Mouse (Mus musculus) embryonic facial prominence, embryonic 15.5 days (tissue): Measurements from ENCODE around the gene Fam193a. TPM values are rescaled to one million over a fixed set of nuclear protein-coding genes. Genes with fewer than 3 reads are reported as not detected.

Source experiments
- ATAC-seq: fragments of 200-750 bp; cut with Nextera tagmentation; 2 replicates; pipeline ENCODE4 v1.8.0; 2017; ENCODE audit warnings: low read depth, moderate TSS enrichment; ENCODE audit not compliant: insufficient number of reproducible peaks, low FRiP score, low TSS enrichment
- H3K27ac ChIP-seq: fragments of 300-500 bp; sonication (generic); replicated peaks from 2 replicates; pipeline ENCODE4 v1.5.1; 2015; ENCODE audit warnings: mild to moderate bottlenecking, inconsistent platforms
- H3K27me3 ChIP-seq: fragments of 300-500 bp; sonication (generic); 2 replicates; pipeline ENCODE4 v1.6.1; 2015; ENCODE audit warnings: inconsistent platforms
- H3K36me3 ChIP-seq: fragments of 300-500 bp; sonication (generic); 2 replicates; pipeline ENCODE4 v1.6.1; 2015; ENCODE audit warnings: mild to moderate bottlenecking, inconsistent platforms
- H3K4me1 ChIP-seq: fragments of 300-500 bp; sonication (generic); 2 replicates; pipeline ENCODE4 v1.6.1; 2015; ENCODE audit warnings: inconsistent platforms
- H3K4me2 ChIP-seq: fragments of 300-500 bp; sonication (generic); replicated peaks from 2 replicates; pipeline ENCODE4 v1.6.1; 2015; ENCODE audit warnings: mild to moderate bottlenecking, inconsistent platforms
- H3K4me3 ChIP-seq: fragments of 300-500 bp; sonication (generic); replicated peaks from 2 replicates; pipeline ENCODE4 v1.5.1; 2015; ENCODE audit warnings: mild to moderate bottlenecking, inconsistent platforms
- H3K9ac ChIP-seq: fragments of 300-500 bp; sonication (generic); 2 replicates; pipeline ENCODE4 v1.6.1; 2015; ENCODE audit warnings: inconsistent platforms
- H3K9me3 ChIP-seq: fragments of 300-500 bp; sonication (generic); replicated peaks from 2 replicates; pipeline ENCODE4 v1.6.1; 2016; ENCODE audit warnings: inconsistent platforms
- WGBS: fragments of 180-500 bp; shearing (Covaris S2); methylation state at CpG from one replicate; pipeline ENCODE4 v1.1.7; 2015; 5-methylcytosine and 5-hydroxymethylcytosine counted together
- polyA plus RNA-seq: library from polyadenylated mRNA; unstranded; fragments of >200 nt; fragmentation: Nextera tagmentation; extraction: Ambion mirVana; gene quantifications from 2 replicates; pipeline ENCODE4 v1.2.1, GENCODE M21; 2015

The Fam193a gene
- polyA plus RNA-seq, 1 experiment from 2014 or later = 13.5 TPM

DNA sequence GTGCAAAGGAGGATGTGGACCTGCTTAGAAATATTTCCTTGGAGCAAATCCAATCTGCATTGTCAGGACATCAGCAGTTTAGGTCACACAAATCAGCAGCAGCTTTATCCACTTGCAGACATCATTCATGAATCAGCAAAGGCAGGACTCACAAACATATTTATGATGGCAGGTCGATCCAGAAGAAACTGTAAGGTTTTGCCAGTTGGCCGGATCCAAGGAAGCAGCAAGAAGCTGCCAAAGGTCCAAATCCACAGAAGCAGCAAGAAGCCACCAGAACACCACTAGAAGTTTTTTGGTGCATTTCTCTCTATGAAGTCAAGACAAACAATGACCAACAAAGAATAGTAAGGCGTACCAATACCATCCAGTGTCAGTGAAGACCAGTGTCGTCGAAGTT, 15.9 kb downstream of the Fam193a start:
- 96% methylated on average over 5 of the region's 5 CpGs for WGBS
- Histone ChIP-seq H3K9ac (no peak overlapping the region), H3K27ac (no peak overlapping the region), H3K36me3 (peaks cover 14% of the 10 kb centered on the region; the same call in 1 of the 2 replicates), H3K9me3 (no peaks in the 10 kb centered on the region), H3K4me2 (no peak overlapping the region), H3K4me3 (no peak overlapping the region), H3K27me3 (no peaks in the 10 kb centered on the region), H3K4me1 (no peaks in the 10 kb centered on the region)
- ATAC-seq = no peak

DNA sequence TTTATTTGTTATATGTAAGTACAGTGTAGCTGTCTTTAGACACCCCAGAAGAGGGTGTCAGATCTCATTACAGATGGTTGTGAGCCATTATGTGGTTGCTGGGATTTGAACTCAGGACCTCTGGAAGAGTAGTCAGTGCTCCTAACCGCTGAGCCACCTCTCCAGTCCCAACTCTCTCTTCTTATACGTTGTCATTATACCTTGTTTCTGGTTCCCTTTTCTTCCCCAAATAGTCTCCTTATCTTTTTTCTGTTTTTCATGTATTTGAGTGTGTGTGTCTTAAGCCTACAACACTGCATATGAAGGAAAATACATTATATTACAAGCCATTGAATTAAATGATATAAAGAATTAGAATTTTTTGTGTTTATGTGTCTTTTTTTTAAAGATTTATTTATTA, 17.0 kb downstream of the Fam193a start:
- no peak overlapping the region for H3K27ac ChIP-seq
- H3K27me3 ChIP-seq = no peaks in the 10 kb centered on the region
- WGBS = 88% methylated on average over 2 of the region's 2 CpGs
- no peak overlapping the region for H3K9ac ChIP-seq
- no peak overlapping the region for H3K4me3 ChIP-seq
- H3K9me3 ChIP-seq = no peaks in the 10 kb centered on the region
- H3K36me3 ChIP-seq = peaks cover 14% of the 10 kb centered on the region; the same call in 1 of the 2 replicates
- ATAC-seq = no peak
- no peak overlapping the region for H3K4me2 ChIP-seq
- H3K4me1 ChIP-seq = no peaks in the 10 kb centered on the region

DNA sequence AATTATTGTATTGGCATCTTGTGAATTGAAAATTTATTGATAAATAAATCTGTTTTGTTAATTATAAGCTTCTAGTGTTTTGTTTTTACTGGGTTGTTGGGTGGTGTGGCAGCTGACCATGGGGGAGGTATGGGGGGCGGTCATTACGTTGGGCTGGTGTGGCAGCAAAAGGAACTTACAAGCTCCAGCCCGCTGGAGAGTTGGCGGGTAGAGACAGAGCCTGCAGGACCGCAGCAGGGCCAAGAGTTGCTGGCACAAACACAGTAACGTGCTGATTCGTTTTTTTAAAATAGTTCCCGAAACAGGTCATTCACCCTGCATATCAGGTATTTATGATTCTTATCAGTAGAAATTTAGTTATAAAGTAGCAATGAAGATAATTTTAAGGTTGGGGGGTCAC, 23.5 kb downstream of the Fam193a start:
- WGBS = 91% methylated on average over 8 of the region's 8 CpGs
- Histone ChIP-seq H3K9ac (no peak overlapping the region), H3K4me2 (no peak overlapping the region), H3K4me1 (no peaks in the 10 kb centered on the region), H3K36me3 (no peaks in the 10 kb centered on the region), H3K4me3 (no peak overlapping the region), H3K27ac (no peak overlapping the region), H3K27me3 (no peaks in the 10 kb centered on the region), H3K9me3 (no peaks in the 10 kb centered on the region)
- no peak for ATAC-seq

DNA sequence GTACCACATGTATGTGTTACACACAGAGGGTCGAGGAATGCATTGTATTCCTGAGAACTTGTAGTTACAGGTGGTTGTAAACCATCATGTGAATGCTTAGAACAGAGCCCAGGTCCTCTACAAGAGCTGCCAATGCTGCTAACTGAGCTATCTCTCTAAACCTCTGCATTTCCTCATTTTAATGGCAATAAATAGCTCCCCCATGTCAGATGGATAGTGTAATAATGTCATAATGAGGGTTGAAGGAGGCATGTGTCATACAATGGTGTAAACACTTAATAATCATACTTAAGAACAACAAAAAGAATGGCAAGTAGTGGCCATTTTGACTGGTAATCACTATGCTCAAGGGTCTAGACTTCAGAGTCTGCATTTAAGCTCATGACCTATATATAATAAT, 25.6 kb downstream of the Fam193a start:
- 88% methylated on average over 1 of the region's 1 CpGs for WGBS
- Histone ChIP-seq H3K9ac (no peak overlapping the region), H3K36me3 (no peaks in the 10 kb centered on the region), H3K9me3 (no peaks in the 10 kb centered on the region), H3K4me1 (no peaks in the 10 kb centered on the region), H3K4me2 (no peak overlapping the region), H3K27me3 (no peaks in the 10 kb centered on the region), H3K27ac (no peak overlapping the region), H3K4me3 (no peak overlapping the region)
- no peak for ATAC-seq

DNA sequence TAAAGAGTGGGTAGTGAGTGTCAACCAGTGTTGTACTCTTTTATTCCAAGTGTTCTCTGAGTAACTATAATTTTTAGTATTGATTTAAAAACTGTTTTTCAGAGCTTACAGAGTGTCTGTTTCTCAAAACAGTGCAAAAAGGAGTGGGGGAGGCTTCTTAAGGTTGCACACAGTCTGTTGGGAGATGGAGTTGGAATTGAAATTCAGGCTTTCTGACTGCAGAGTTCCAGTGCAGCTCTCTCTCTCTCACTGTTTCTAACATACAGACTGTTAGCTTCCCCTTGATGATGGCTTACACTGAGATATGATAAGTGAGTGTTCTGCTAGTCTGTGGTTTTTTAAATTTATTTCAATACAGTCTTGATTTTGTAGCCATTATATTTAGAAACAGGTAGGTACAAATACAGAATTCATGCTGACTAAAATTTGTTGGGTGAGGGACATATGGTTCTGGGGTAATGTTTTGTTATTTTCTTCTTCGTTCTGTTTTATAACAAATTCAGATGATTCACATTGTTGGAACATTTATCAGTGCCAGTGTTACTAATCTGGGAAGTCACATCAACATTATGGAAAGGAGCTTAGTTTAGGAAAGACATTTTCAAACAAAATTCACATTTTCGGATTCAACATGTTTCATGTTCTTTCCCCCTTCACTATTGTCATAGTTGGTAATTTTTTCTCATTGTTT, 26.3 kb downstream of the Fam193a start:
- no peaks in the 10 kb centered on the region for H3K27me3 ChIP-seq
- no peak overlapping the region for H3K4me2 ChIP-seq
- no peaks in the 10 kb centered on the region for H3K4me1 ChIP-seq
- no peaks in the 10 kb centered on the region for H3K36me3 ChIP-seq
- no peak overlapping the region for H3K9ac ChIP-seq
- ATAC-seq = no peak
- 74% methylated on average over 2 of the region's 2 CpGs for WGBS
- H3K9me3 ChIP-seq = no peaks in the 10 kb centered on the region
- H3K4me3 ChIP-seq = no peak overlapping the region
- no peak overlapping the region for H3K27ac ChIP-seq

DNA sequence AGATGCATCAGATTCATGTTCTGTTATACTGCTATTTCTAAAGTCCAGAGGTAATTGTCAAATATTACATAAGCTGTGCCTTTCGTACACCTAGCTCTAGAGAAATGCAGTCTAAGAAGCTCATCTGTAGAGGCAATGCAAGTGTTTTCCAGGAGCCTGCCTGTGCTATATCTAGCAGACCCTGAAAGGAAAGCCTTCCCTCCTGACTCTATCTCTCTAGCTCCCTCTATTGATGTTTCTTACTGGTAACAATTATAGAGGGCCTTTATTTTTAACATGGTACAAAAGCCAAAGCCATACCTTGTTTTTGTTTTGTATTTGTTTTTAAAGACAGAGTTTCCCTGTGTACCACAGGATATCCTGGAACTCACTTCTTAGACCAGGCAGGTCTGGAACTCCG, 28.1 kb downstream of the Fam193a start:
- no peak for ATAC-seq
- Histone ChIP-seq H3K27me3 (no peaks in the 10 kb centered on the region), H3K36me3 (no peaks in the 10 kb centered on the region), H3K4me1 (no peaks in the 10 kb centered on the region), H3K4me3 (no peak overlapping the region), H3K4me2 (no peak overlapping the region), H3K9ac (no peak overlapping the region), H3K27ac (no peak overlapping the region), H3K9me3 (no peaks in the 10 kb centered on the region)
- 84% methylated on average over 2 of the region's 2 CpGs for WGBS

DNA sequence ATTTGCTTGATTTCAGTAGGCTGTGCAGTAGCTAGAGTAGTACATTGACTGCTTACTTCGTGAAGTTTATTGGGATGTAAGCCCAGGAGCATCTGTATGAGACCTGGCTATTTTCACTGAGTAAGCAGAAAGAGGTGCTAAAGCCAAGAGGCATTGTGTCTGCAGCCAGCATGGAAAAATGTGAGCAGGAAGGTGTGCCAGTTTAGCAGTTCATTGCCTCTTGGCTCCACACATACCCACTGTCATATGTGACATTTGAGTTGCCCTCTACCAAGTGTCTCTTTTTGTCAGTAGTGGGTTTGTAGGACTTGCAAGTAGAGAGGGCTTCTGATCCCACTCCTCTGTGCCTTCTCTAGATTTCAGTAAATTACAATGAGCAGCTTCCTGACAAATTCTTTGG, 28.6 kb downstream of the Fam193a start:
- Histone ChIP-seq H3K9ac (no peak overlapping the region), H3K4me1 (no peaks in the 10 kb centered on the region), H3K27me3 (no peaks in the 10 kb centered on the region), H3K9me3 (no peaks in the 10 kb centered on the region), H3K27ac (no peak overlapping the region), H3K4me3 (no peak overlapping the region), H3K36me3 (no peaks in the 10 kb centered on the region), H3K4me2 (no peak overlapping the region)
- no peak for ATAC-seq
- WGBS = 82% methylated on average over 1 of the region's 1 CpGs

DNA sequence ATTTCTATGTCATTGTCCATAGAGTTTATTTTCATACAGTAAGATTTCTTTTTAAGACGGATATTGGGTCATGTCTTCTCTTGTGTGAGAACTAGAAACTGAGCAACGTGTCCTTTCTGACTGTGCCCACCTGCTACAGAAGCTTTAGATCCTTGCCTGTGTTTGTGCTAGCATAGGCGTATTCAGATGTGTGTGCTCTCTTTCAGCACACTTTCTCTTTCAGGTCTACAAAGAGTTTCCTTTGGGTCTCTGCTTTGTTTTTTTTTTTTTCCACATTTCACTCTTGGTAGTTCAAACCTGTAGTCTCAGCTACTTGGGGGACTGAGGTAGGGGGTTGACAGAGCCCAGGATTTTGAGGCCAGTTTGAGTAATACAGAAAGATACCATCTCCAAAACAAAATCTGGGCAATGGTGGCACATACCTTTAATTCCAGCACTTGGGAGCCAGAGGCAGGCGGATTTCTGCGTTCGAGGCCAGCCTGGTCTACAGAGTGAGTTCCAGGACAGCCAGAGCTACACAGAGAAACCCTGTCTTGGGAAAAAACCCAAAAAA, 37.7 kb downstream of the Fam193a start:
- Histone ChIP-seq H3K27ac (no peak overlapping the region), H3K36me3 (no peaks in the 10 kb centered on the region), H3K4me3 (no peak overlapping the region), H3K27me3 (no peaks in the 10 kb centered on the region), H3K9ac (no peak overlapping the region), H3K4me2 (no peak overlapping the region), H3K9me3 (no peaks in the 10 kb centered on the region), H3K4me1 (peaks cover 11% of the 10 kb centered on the region)
- no peak for ATAC-seq
- 81% methylated on average over 6 of the region's 6 CpGs for WGBS

DNA sequence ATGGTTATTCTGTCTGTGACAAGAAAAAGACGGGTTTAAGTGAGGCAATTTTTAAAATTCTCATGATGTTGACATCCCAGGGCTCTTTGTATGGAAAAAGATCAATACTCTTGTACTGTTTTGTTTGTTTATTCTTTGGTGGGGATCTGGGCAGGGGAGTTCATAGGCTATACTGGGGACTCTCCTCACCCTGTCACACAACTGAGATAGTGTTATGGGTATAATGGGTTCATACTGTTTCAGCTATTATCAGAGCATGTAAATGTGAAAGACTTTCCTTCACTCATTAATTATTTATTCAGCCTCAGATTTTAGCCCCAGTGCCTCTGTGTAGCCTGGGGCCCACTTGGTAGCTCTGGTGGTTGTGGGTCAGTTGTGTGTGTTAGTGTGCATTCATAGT, 39.3 kb downstream of the Fam193a start:
- no peak overlapping the region for H3K27ac ChIP-seq
- 69% methylated on average over 1 of the region's 1 CpGs for WGBS
- ATAC-seq = no peak
- no peak overlapping the region for H3K4me2 ChIP-seq
- H3K9me3 ChIP-seq = no peaks in the 10 kb centered on the region
- H3K9ac ChIP-seq = no peak overlapping the region
- H3K36me3 ChIP-seq = no peaks in the 10 kb centered on the region
- H3K4me1 ChIP-seq = peaks cover 11% of the 10 kb centered on the region
- H3K4me3 ChIP-seq = no peak overlapping the region
- H3K27me3 ChIP-seq = no peaks in the 10 kb centered on the region

DNA sequence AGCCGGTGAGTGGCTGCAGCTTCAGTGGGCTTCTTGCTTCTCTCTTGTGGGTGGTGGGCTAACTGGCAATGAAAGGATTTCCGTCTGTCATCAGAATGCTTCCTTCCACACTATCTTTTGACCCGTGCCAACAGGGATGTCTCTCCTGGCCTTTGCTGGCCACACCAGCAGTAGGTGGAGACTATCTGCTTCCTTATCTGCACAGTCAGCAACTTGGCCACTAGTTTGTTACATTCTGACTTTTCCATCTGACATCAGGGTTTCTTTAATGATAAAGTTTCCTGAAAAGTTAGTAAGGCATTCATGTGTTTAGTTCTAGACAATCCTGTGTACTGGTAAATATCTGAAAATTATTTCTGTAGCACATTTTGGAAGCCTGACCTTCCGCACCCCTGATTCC, 41.1 kb downstream of the Fam193a start:
- Histone ChIP-seq H3K27me3 (no peaks in the 10 kb centered on the region), H3K9ac (no peak overlapping the region), H3K36me3 (no peaks in the 10 kb centered on the region), H3K27ac (no peak overlapping the region), H3K4me2 (no peak overlapping the region), H3K9me3 (no peaks in the 10 kb centered on the region), H3K4me3 (no peak overlapping the region), H3K4me1 (peaks cover 11% of the 10 kb centered on the region)
- no peak for ATAC-seq
- WGBS = 84% methylated on average over 4 of the region's 4 CpGs

DNA sequence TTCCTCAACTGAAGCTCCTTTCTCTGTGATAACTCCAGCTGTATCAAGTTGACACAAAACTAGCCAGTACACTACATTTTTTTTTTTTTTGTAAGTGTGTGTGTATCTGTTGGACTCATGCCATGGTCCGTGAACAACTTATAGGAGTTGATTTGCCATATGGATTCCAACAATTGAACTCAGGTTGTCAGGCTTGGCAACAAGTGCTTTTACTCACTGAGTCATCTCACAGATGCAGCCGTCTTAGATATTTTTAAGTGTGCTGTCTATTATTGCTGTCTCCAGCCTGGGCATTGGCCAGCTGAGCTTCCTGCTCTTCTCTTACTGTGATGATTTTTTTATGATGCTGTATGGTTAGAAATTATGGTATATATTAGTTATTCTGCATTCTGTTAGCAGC, 44.2 kb downstream of the Fam193a start:
- Histone ChIP-seq H3K4me1 (peaks cover 11% of the 10 kb centered on the region), H3K9me3 (no peaks in the 10 kb centered on the region), H3K27me3 (no peaks in the 10 kb centered on the region), H3K27ac (no peak overlapping the region), H3K36me3 (peaks cover 3% of the 10 kb centered on the region; the same call in 1 of the 2 replicates), H3K4me2 (no peak overlapping the region), H3K9ac (no peak overlapping the region), H3K4me3 (no peak overlapping the region)
- 66% methylated on average over 2 of the region's 2 CpGs for WGBS
- ATAC-seq = no peak
